23 mouse cellular contexts compared by ENCODE assay signal in the genomic region with DNA sequence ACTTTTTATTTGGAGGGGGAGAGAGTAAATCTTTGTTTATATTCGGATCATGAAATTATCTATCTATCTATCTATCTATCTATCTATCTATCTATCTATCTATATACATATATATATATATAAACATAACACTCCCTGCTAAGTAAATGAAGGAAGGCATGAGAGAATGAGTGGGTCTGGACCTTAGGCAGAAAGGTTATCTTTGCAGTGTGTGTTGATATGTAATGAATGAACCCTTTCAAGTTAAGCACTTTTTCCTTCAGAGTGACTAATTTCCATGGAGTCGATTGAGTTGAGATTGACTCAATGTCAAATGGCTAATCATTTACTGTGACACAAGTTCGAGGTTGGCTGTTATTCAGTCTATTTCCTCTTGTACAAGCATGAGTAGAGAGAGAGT. TPM values are rescaled to one million over a fixed set of nuclear protein-coding genes. Genes with fewer than 3 reads are reported as not detected.
"Had no signal": no experiment of that assay in that cellular context is flagged by ENCODE, and none has a peak within 500 bp of the region (broad histone marks: within the 10 kb centered on the region; RNA-seq: fewer than 3 reads in every experiment).

No protein-coding gene starts in this region.

- H3K9me3 ChIP-seq: lung, embryonic 15.5 days; megakaryocyte, embryonic 14.5 days; midbrain, embryonic 10.5 days; midbrain, embryonic 13.5 days; neural tube, embryonic 13.5 days had no signal

- DNase-seq: kidney, adult 2 months; kidney, postnatal 25 days; left cerebral cortex, postnatal 4 days; lung, adult 18-20 months; lung, postnatal 10 days; lung, postnatal 36 days; right cerebral cortex, adult 18-20 months; right cerebral cortex, postnatal 14 days; right cerebral cortex, postnatal 4 days; thymus, adult 2 months; thymus, postnatal 14 days; thymus, postnatal 4 days had no signal

- H3K4me2 ChIP-seq: liver, embryonic 11.5 days; lung, embryonic 15.5 days; midbrain, embryonic 13.5 days; neural tube, embryonic 13.5 days had no signal

- H3K9ac ChIP-seq: liver, embryonic 14.5 days; lung, embryonic 15.5 days; midbrain, embryonic 13.5 days; neural tube, embryonic 13.5 days had no signal

- H3K4me3 ChIP-seq: lung, embryonic 15.5 days; megakaryocyte, embryonic 14.5 days; midbrain, embryonic 10.5 days; midbrain, embryonic 13.5 days; myocyte; neural tube, embryonic 13.5 days had no signal

- H3K27ac ChIP-seq: liver, embryonic 14.5 days; lung, embryonic 15.5 days; midbrain, embryonic 10.5 days; midbrain, embryonic 13.5 days; neural tube, embryonic 13.5 days had no signal

- H3K27me3 ChIP-seq: lung, embryonic 15.5 days; midbrain, embryonic 13.5 days; neural tube, embryonic 13.5 days had no signal

- H3K36me3 ChIP-seq: lung, embryonic 15.5 days; midbrain, embryonic 10.5 days; midbrain, embryonic 13.5 days; neural tube, embryonic 13.5 days had no signal

- ATAC-seq: hindbrain, embryonic 16.5 days; midbrain, embryonic 13.5 days; midbrain, embryonic 16.5 days had no signal

- H3K4me1 ChIP-seq: megakaryocyte, embryonic 14.5 days; midbrain, embryonic 10.5 days; midbrain, embryonic 13.5 days had no signal

RNA-seq across cellular contexts. Expression of gene Npvf, which starts 10.8 kb away (rescaled TPM):
- polyA plus RNA-seq: kidney, adult 2 months; liver, embryonic 11.5 days; liver, embryonic 14.5 days; lung, embryonic 15.5 days; midbrain, embryonic 10.5 days; midbrain, embryonic 13.5 days; myocyte; neural tube, embryonic 13.5 days; stomach, embryonic 14.5 days; thymus, adult 2 months had no signal
